Mouse (Mus musculus) kidney, postnatal 0 days (tissue): ENCODE results near the gene Dnttip1. TPM values are rescaled to one million over a fixed set of nuclear protein-coding genes. Genes with fewer than 3 reads are reported as not detected.

ENCODE experiments used
- ATAC-seq: fragments of 200-750 bp; cut with Nextera tagmentation; replicated peaks from 2 replicates; pipeline ENCODE4 v1.8.0; 2017; ENCODE audit warnings: low read depth, moderate number of reproducible peaks, moderate TSS enrichment, moderate library complexity; ENCODE audit not compliant: low FRiP score
- DNase-seq: peaks from one replicate; pipeline ENCODE4 v3.0.0-alpha.2; 2016; ENCODE audit warnings: low spot score
- H3K27ac ChIP-seq: fragments of 300-500 bp; sonication (generic); 2 replicates; pipeline ENCODE4 v1.5.1; 2014; ENCODE audit warnings: mild to moderate bottlenecking
- H3K27me3 ChIP-seq: fragments of 300-500 bp; sonication (generic); 2 replicates; pipeline ENCODE4 v1.6.1; 2014; ENCODE audit warnings: low read length, mixed read lengths; ENCODE audit not compliant: insufficient read depth
- H3K36me3 ChIP-seq: fragments of 300-500 bp; sonication (generic); 2 replicates; pipeline ENCODE4 v1.6.1; 2014; ENCODE audit warnings: low read length, mixed read lengths; ENCODE audit not compliant: insufficient read depth
- H3K4me1 ChIP-seq: fragments of 300-500 bp; sonication (generic); replicated peaks from 2 replicates; pipeline ENCODE4 v1.6.1; 2014; ENCODE audit warnings: antibody characterized with exemption, low read length, mixed read lengths; ENCODE audit not compliant: insufficient read depth
- H3K4me2 ChIP-seq: fragments of 300-500 bp; sonication (generic); 2 replicates; pipeline ENCODE4 v1.6.1; 2014; ENCODE audit warnings: mild to moderate bottlenecking, low read length, moderate library complexity, mixed read lengths
- H3K4me3 ChIP-seq: fragments of 300-500 bp; sonication (generic); replicated peaks from 2 replicates; pipeline ENCODE4 v1.5.1; 2014; ENCODE audit warnings: low read depth, low read length
- H3K9ac ChIP-seq: fragments of 300-500 bp; sonication (generic); 2 replicates; pipeline ENCODE4 v1.6.1; 2014; ENCODE audit warnings: low read depth, low read length
- H3K9me3 ChIP-seq: fragments of 300-500 bp; sonication (generic); replicated peaks from 2 replicates; pipeline ENCODE4 v1.6.1; 2016; ENCODE audit warnings: low read length, inconsistent platforms, mixed read lengths
- CTCF ChIP-seq: IDR thresholded peaks from 2 replicates; pipeline ENCODE4 v1.5.1; 2016; ENCODE audit warnings: antibody characterized with exemption, low read depth, mild to moderate bottlenecking, moderate library complexity
- WGBS: fragments of 180-500 bp; shearing (Covaris S2); extraction: QIAGEN DNeasy Blood & Tissue Kit; methylation state at CpG from one replicate; pipeline ENCODE4 v1.1.7; 2014; 5-methylcytosine and 5-hydroxymethylcytosine counted together
- polyA plus RNA-seq: library from polyadenylated mRNA; unstranded; fragments of >200 nt; fragmentation: Nextera tagmentation; extraction: Ambion mirVana; gene quantifications from 2 replicates; pipeline ENCODE4 v1.2.1, GENCODE M21; 2015

Gene Dnttip1
- polyA plus RNA-seq, 1 experiment from 2014 or later = 58.5 TPM

GRCm38 (mm10) chr2:164758692-164759091, 12.9 kb downstream of the Dnttip1 start:
- WGBS = 32% methylated on average over 1 of the region's 1 CpGs
- Histone ChIP-seq H3K27ac (no peak overlapping the region), H3K4me1 (no peaks in the 10 kb centered on the region), H3K4me2 (no peak overlapping the region), H3K27me3 (no peaks in the 10 kb centered on the region), H3K36me3 (peaks cover 75% of the 10 kb centered on the region), H3K9me3 (no peaks in the 10 kb centered on the region), H3K9ac (no peak overlapping the region), H3K4me3 (no peak overlapping the region)
- DNase-seq = no peak
- no peak for TF ChIP-seq CTCF
- ATAC-seq = no peak

- Histone ChIP-seq H3K27ac (no peak overlapping the region), H3K36me3 (peaks cover 66% of the 10 kb centered on the region)
- 76% methylated on average over 4 of the region's 4 CpGs for WGBS
These were observed 14.5 kb downstream of the Dnttip1 start for GRCm38 (mm10) chr2:164760059-164760833.

DNA sequence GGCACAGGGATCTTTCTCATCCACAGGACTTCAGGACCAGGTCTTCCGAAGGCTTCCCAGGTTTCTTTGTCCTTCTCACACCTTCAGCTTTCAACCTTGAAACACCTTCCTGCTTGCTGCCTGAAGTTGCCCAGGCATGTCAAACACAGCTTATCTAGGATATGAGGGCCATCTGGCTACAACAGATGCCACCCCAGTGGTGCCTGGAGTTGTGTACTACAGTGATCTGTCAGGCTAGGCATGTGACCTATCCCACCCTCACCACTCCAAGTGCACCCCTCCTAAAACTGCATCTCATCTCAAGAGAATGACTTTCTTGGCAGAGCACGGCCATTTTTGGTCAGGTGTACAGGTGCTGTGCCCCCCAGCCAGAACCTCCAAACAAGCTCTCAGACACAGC, 15.7 kb downstream of the Dnttip1 start:
- ATAC-seq (no peak), DNase-seq (no peak)
- H3K9ac ChIP-seq = no peak overlapping the region
- no peak overlapping the region for H3K4me2 ChIP-seq
- no peak for TF ChIP-seq CTCF
- H3K36me3 ChIP-seq = peaks cover 65% of the 10 kb centered on the region
- 94% methylated on average over 2 of the region's 2 CpGs for WGBS
- no peaks in the 10 kb centered on the region for H3K9me3 ChIP-seq
- no peaks in the 10 kb centered on the region for H3K4me1 ChIP-seq
- no peak overlapping the region for H3K27ac ChIP-seq
- no peaks in the 10 kb centered on the region for H3K27me3 ChIP-seq
- no peak overlapping the region for H3K4me3 ChIP-seq

More at GRCm38 (mm10) chr2:164760059-164760833, 14.5 kb downstream of the Dnttip1 start:
- Histone ChIP-seq H3K9me3 (no peaks in the 10 kb centered on the region), H3K27me3 (no peaks in the 10 kb centered on the region), H3K9ac (no peak overlapping the region), H3K4me1 (no peaks in the 10 kb centered on the region), H3K4me2 (no peak overlapping the region), H3K4me3 (no peak overlapping the region)
- ATAC-seq (no peak), DNase-seq (no peak)
- no peak for TF ChIP-seq CTCF

DNA sequence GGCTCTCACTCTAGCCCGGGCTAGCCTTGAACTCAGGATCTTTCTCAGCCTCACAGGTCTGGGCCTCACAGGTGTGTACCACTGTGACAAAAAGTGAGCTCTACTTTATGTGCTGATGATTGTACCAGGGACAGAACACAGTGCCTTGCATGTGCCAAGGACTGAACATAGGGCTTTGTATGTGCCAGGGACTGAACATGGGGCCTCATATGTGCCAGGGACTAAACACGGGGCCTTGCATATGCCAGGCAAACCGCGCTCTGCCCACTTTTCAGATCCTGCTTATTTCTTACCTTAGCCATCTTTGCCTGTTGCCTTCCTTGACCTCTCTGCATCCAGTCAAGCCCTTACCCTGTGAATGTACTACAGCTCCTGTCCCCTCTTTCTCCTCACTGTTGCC, 16.2 kb downstream of the Dnttip1 start:
- H3K9me3 ChIP-seq = no peaks in the 10 kb centered on the region
- H3K9ac ChIP-seq = no peak overlapping the region
- H3K4me3 ChIP-seq = no peak overlapping the region
- peaks cover 67% of the 10 kb centered on the region for H3K36me3 ChIP-seq
- no peak for ATAC-seq
- no peaks in the 10 kb centered on the region for H3K27me3 ChIP-seq
- no peak for DNase-seq
- no peak overlapping the region for H3K27ac ChIP-seq
- H3K4me1 ChIP-seq = no peaks in the 10 kb centered on the region
- no peak for TF ChIP-seq CTCF
- no peak overlapping the region for H3K4me2 ChIP-seq
- WGBS = 99% methylated on average over 4 of the region's 4 CpGs

GRCm38 (mm10) chr2:164762593-164762992, 16.8 kb downstream of the Dnttip1 start:
- Histone ChIP-seq H3K9ac (no peak overlapping the region), H3K9me3 (no peaks in the 10 kb centered on the region), H3K4me2 (no peak overlapping the region), H3K4me3 (no peak overlapping the region), H3K36me3 (peaks cover 67% of the 10 kb centered on the region), H3K27me3 (no peaks in the 10 kb centered on the region), H3K4me1 (no peaks in the 10 kb centered on the region), H3K27ac (no peak overlapping the region)
- DNase-seq = no peak
- TF ChIP-seq CTCF = no peak
- ATAC-seq = no peak
- 79% methylated on average over 7 of the region's 7 CpGs for WGBS

DNA sequence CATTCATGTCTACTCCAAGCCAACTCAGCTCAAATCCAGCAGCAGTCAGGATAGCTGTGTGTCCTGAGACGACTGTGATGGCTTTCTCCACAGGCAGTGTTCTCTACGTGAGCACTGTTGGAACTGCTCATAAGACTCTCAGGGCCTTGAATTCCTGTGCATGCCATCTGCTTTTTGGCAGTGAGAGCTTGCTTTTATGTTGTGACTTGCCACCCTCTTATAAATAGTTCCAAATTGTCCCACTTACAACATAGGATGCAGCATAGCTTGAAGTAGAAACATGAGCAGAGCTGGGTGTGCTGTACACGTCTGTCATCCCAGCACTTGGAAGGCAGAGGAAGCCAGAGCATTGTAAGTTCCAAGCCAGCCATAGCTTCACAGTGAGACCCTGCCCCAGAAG, 20.1 kb downstream of the Dnttip1 start:
- TF ChIP-seq CTCF = no peak
- peaks cover 42% of the 10 kb centered on the region for H3K36me3 ChIP-seq
- no peak overlapping the region for H3K27ac ChIP-seq
- H3K4me3 ChIP-seq = no peak overlapping the region
- DNase-seq (no peak), ATAC-seq (no peak)
- 0 out of 2 replicates have a peak, but pooled peaks cover 6% of the 10 kb centered on the region for H3K4me1 ChIP-seq
- 85% methylated on average over 3 of the region's 3 CpGs for WGBS
- H3K27me3 ChIP-seq = no peaks in the 10 kb centered on the region
- no peaks in the 10 kb centered on the region for H3K9me3 ChIP-seq
- H3K4me2 ChIP-seq = no peak overlapping the region
- H3K9ac ChIP-seq = no peak overlapping the region
